Mouse (Mus musculus) gonadal fat pad, adult 2 months (tissue): ENCODE data around the gene 3110021N24Rik. TPM values are rescaled to one million over a fixed set of nuclear protein-coding genes. Genes with fewer than 3 reads are reported as not detected.
"Not testable (repeated sequence)": the region's sequence is repeated elsewhere in the genome, so short reads cannot be mapped to it uniquely, and the experiment has no call there.

Source experiments
- DNase-seq: peaks from one replicate; pipeline ENCODE4 v3.0.0-alpha.2; 2012; ENCODE audit warnings: low read depth
- polyA plus RNA-seq: library from polyadenylated mRNA; depleted of rRNA; stranded (reverse); fragments of >200 nt; gene quantifications from 2 replicates; pipeline ENCODE4 v1.2.3, GENCODE M21; 2012; rRNA removed

Gene 3110021N24Rik
- polyA plus RNA-seq = 0.13 TPM in 1 of 2 replicates, not detected in the other

DNA sequence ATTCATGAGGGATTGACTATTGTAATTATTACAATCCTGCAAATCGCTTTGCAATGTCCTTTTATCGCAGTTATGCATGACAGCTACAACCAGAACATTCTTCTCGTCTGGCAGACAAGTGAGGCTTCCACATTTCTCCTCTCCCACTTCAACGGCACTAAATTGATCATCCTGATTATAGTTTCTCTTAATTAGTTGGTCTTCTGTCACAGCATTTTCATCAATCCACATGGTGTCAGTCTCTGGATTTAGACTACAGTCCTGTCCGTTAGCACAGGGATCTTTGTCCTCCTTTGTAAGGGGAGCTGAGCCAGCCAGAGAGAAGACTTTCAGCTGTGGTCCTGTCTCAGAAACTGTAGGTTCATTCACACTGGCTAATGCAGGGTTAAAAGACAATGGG lies at the start of gene 3110021N24Rik:
3110021N24Rik (plus strand) TSS at position 301 of the 400 bp plus-strand sequence.
- DNase-seq = no peak

- no peak for DNase-seq
These were observed 33.3 kb upstream of the 3110021N24Rik start for GRCm38 (mm10) chr4:108686156-108686555.

DNA sequence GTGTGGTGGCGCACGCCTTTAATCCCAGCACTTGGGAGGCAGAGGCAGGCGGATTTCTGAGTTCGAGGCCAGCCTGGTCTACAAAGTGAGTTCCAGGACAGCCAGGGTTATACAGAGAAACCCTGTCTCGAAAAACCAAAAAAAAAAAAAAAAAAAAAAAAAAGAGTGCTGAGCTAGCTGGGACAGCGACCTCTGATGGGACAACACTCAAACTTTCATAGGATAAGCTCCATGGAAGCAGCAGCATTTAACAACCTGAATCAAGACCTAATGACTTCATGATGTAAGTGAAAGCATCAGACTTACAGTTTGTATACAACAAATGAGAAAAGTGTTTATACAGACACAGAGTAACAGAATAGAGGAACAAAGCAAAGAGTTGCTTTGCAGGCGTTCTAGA lies 32.4 kb upstream of the 3110021N24Rik start:
- not testable (repeated sequence) for DNase-seq

GRCm38 (mm10) chr4:108690479-108690878 lies 29.0 kb upstream of the 3110021N24Rik start:
- DNase-seq = no peak

DNA sequence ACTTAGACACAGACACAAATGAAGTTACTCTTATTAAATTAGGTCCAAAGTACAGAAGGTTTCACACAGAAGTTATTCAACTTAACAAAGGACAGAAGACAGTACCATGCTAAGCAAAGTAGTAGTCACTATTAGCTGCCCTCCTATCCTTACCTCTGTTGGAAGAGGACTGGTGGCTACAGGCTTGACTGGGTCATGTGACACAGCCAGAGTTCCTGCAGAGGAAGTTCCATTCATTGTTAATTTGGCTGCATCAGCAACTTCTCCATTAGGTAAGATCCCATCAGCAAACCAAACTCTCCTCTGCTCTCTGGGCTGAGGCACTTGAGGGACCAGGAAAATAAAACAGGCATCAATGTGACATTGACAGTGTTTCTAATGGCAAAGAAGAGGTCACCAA lies 28.0 kb upstream of the 3110021N24Rik start:
- DNase-seq = no peak

DNA sequence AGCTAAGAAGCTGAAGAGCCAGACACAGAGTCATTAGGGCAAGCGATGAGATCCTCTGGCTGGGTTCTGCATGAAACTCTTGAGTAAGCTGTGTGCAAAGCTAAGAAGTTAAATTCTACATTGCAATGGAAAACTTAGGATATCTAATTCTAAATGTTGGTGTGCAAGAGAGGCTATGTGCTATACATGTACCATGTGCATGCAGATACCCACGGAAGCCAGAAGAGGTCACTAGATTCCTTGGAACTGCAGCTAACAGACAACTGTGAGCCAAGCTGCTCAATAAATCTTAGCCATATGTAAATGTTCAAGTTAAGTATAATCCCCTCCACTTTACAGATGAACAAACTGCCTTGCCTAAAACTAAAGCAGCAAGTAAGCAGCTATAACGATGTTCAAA lies 22.5 kb upstream of the 3110021N24Rik start:
- DNase-seq = no peak

- no peak for DNase-seq
These were observed 11.2 kb upstream of the 3110021N24Rik start for GRCm38 (mm10) chr4:108708209-108708608.

- no peak for DNase-seq
These were observed 1.9 kb downstream of the 3110021N24Rik start for GRCm38 (mm10) chr4:108721245-108721784.

- DNase-seq = no peak
These were observed 4.7 kb downstream of the 3110021N24Rik start for GRCm38 (mm10) chr4:108724102-108724501.

- DNase-seq = no peak
These were observed 11.0 kb downstream of the 3110021N24Rik start for GRCm38 (mm10) chr4:108730450-108730849.

DNA sequence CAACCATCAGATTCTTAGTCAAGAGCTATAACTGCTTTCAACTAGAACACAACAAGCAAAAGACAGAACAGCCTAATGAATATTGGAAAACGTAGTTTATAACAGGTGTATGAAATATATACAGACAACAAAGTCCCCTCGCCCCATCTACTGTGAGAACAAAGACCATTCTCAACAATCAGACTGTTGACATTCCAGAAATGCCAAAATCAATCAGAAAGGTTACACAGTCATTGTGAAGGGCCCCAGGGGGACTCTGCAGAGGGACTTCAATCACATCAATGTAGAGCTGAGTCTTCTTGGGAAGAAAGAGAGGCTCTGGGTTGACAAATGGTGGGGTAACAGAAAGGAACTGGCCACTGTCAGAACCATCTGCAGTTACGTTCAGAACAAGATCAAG lies 12.1 kb downstream of the 3110021N24Rik start:
- no peak for DNase-seq

- DNase-seq = no peak
These were observed 26.9 kb downstream of the 3110021N24Rik start for GRCm38 (mm10) chr4:108746160-108746873.

GRCm38 (mm10) chr4:108759583-108759982 lies 40.1 kb downstream of the 3110021N24Rik start:
- DNase-seq = no peak

DNA sequence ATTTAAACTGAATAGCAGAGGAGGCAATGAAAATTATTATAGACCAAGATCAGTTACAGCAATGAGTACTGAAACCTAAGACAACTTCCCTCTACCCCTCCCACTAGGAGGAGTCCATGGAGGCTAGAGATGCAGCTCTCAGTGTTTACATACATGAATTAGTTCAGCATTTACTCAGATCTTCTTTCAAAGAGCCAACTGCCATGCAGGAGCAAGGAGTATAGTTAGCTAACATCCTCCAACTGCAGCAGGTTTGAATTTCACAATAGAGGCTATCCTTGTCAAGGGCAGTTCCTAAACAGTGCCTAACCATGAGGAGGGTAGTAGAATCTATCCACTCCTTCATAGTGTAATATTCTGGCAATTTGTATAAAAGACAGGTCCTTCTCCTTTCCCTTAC lies 49.1 kb downstream of the 3110021N24Rik start:
- no peak for DNase-seq

DNA sequence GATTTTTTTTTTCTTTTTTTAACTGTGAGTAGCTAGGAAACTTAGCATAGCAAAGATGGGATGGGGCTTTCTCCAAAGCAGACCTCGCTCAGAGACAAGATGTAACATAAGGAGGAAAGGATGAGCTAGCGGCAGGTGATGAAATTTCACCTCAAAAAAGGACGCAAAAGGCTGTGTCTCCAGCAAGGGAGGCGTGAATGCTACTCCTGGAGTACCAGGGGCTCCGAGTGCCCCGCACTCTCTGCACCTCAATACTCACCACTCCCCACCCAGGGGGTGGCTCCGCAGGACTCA lies 60.3 kb downstream of the 3110021N24Rik start:
- DNase-seq = no peak

DNA sequence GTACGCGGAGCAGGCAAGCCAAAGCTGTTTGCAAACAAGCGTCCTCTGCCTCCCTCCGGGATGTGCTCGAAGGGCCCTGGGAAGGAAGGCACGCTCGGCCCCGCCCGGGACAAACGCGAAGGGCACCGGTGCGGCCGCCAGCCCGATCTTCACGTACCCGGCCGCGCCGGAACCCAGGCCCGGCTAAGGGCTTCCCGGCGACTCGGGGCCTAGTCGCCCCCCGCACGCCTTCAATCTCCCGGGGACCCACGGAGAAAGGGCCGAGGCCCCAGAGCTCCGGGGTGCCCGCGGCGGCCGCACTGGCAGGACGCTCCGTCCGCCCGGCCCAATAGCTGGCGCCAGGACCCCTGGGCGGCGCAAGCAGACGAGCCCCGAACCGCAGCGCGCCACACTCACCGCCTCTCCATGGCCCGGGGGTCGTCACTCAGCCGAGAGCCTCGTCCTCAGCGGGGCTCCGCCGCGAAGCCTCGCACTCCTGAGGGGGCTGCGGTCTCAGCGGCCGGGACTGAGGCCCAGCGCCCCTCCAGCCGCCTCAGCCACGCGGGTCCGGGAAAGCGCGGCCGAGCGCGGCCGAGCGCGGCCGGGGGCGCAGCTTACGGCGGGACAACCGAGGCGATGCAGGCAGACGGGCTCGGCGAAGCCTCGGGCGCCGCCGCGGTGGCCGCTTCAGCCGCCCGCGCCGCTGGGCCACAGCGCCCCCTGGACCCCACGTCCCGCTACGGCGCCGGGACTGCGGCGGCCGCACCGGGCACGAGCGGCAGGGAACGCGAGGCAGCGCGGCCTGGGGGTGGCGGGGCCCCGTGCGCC lies 60.8 kb downstream of the 3110021N24Rik start, which contains the start of gene Zfyve9:
Zfyve9 (minus strand) TSS at position 742 of the 807 bp plus-strand sequence.
- DNase-seq = no peak

GRCm38 (mm10) chr4:108780864-108781205 lies 61.4 kb downstream of the 3110021N24Rik start:
- no peak for DNase-seq

GRCm38 (mm10) chr4:108781596-108781995 lies 62.1 kb downstream of the 3110021N24Rik start:
- no peak for DNase-seq

- no peak for DNase-seq
These were observed 63.1 kb downstream of the 3110021N24Rik start for GRCm38 (mm10) chr4:108782421-108783085.

- DNase-seq = no peak
These were observed 69.9 kb downstream of the 3110021N24Rik start for GRCm38 (mm10) chr4:108789258-108789936.

GRCm38 (mm10) chr4:108790507-108790906 lies 71.1 kb downstream of the 3110021N24Rik start:
- no peak for DNase-seq

DNA sequence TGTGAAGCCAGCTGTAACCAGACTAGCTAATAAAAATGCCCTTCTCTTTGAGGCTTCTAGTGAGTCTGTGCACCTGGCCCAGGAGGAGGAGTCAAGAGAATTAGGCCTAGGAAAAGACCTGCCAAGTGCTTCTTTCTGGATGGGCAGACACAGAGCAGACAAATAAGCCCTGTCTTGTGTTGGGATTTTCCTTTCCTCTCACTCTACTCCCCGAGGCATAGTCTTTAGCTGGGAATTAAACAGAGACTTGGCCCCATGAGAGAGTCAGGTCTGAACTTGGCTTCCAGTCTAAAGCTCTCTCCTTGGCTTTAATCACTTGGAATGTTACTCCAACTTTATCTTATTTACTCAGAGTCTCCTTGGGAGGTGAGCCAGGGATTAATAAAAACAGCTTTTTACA lies 74.5 kb downstream of the 3110021N24Rik start:
- peak; percentile 82 for DNase-seq
